Mouse (Mus musculus) frontal cortex, postnatal 14 days (tissue): ENCODE results near the gene Ppid.

Source experiments
- DNase-seq, 2 experiments: peaks; one replicate each; pipeline ENCODE4 v3.0.0; 2022; ENCODE audit warnings: low spot score in 2 of 2

The Ppid gene

DNA sequence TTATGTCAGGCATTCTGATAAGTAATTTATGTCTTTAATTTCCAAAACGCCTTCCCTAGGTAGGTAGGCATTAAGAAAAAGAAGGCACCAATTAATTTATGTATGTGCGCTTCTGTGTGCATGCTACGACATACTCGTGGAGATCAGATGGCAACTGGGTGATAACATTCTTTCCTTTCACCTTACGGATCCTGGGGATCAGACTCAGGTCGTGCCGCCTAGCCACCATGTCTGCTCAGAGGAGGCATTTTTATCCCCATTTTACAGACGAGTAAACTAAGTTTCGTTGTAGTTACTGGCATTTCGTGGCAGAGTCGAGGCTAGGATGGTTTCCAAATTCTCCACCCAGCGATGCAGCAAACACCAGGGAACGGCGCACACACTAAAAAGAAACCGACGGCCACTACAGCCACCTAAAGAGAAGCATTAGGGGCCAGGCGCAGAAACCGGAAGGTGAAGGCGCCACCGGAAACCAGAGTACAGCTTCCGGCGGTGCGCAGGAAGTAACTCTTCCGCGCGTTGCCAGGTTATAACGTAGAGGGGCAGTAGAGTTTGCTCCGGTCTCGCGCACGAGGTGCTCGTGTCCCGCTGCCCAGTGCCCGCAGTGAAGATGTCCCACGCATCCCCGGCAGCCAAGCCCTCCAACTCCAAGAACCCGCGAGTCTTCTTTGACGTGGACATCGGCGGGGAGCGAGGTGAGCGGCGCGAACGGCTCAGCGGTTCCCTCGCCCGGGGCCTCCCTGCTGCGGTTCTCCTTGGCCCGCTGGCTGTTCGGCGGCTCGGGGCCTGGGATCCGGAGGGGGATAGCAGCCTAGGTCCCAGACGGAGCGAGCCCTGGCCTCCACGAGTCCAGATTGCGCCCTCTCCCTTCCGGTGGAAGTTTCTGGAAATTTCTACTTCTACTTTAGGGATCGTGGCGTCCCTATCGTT is at the start of gene Ppid:
Ppid (plus strand) TSS at position 480 of the 930 bp plus-strand sequence.
- peak; percentile 59 to 61 for DNase-seq

DNA sequence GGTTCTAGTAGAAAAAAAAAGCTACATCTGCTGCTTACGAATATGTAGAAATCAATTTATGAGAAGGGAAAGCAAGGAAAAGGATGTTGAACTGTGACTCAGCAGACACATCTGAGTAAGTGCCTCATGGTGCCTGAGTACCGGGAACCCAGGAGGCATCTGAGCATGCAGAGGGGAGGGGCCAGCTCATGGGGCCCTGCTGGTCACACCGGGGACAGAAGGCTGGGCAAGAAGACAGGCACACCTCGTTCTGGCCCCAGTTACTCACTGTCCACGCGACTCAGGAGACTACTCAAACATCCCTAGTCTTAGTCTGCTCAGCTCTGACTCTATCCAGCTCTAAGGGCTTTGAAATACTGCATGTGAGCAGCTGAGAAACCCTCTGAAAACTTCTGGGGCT is 48.6 kb upstream of the Ppid start:
- no peak for DNase-seq

DNA sequence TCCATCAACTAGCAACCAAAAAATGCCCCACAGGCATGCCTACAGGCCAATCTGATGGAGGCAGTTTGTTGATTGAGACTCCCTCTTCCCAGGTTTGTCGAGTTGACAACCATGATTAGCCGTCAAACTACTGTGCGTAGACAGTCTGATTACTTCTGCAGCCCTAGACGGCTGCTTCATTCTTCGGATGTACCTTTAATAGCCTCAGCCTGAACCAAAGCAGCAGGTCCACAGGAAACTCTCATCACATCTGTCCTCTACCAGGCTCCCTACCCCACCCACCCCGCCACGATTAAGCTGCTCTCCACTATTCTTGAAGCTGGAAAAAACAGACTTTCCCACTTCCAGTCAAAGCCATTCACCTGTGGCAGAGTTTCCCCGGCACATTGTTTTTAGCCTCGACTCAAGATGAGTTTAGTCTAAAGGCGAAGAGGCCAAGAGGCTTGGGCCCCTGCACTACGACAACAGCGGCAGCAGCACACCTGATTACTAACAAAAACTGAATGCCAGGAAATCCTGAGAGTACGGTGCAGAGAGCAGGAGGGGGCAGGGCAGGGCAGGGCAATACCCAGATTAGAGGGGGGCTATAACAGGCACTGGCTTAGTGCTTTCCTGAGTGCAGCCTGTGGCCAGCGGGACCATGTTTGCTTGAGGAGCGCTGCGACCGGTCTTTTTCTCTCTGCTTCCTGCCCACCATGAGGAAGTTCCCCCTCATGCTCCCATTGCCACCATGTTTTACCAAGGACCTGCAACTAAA is 42.3 kb upstream of the Ppid start:
- no peak for DNase-seq

DNA sequence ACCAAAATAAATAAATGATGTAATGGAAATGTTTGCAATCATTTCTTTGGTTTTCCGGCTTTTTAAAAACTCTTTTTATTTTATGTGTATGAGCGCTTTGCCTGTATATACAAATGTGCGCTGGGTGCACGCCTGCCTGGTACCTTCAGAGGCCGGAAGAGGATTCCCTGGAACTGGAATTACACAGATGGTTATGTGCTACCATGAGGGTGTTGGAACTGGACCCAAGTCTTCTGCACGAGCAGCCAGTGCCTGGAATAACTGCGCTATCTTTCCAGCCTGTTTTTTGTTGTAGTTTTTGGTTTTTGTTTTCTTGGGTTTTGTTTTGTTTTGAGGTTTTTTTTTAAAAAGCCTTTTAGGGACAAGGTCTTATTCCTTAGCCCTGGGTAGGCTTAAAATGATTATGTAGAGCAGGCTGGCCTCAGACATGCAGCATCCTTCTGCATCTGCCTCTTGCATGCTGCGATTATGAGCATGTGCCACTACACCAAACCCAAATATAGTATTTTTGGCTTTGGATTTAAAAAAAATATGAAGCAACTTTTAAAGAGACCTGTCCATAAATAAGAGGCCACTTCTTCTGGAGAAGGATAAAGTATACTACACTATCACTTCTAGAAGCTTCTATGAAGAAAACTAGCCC is 41.3 kb upstream of the Ppid start:
- no peak for DNase-seq

DNA sequence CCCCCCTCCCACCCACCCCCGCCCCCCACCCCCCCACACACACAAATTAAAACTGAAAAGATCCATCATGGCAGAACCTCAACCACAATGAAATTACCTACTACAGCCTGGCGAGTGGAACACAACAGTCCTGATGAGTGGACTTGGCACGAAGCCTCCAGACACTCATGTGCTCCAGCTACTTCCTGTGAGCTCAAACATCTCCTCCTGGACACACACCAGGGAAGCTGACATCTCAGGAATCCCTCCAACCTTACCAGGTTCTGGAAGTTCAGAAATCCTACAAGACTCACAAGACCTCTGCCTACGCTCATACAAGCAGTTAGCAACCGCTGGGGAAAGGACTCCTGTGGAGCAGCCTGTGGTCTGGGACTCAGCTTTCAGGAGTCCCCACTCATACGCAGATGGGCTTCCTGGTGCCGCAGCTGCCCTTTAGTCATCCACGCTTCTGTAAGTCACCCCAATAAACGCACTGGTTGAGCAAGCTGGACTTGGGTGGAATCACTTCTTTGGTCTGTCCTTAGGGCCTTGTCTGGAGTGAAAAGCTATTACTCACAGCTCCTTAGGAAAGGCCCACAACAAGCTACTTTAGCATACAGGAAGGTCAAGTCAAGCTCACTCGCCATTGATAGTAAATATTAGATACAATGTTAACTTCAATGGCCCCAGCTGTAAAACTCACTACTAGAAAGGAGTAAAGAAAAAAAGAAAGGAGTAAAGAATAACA is 39.2 kb upstream of the Ppid start:
- no peak for DNase-seq

DNA sequence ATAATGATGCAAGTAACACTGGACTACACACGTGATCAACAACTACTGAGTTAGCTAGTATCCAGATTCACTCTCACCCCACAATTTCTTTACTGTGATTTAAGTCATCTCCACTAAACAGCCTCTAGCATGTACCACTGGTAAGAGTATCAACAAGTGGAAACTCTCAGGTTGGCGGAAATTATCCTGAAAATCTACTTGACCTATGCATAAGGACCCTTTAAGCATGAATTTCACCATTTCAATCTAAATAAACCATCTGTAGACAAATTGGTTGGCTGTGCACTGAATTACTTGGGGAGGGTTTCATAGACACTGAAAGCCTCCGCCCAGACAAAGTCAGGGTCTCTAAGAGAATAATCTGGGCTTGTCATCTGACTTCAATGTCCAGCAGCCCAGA is 37.4 kb upstream of the Ppid start:
- no peak for DNase-seq

DNA sequence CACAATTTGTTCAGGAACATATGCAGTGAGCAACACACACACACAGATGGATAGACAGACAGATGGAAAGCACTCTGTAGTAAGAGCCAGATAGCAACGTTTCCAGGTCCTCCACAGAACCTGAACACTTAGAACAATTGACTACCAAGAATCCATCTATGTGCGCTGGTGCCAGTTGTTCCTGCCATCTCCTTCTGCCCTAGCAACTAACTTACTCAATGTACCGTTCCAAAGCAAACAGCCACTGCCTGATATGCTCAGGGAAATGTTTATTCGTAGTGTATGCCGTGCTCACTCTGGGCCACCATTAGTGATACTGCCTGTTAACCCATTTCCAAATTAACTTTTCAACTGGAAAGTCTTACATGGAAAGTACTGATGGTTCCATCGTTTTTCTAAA is 36.1 kb upstream of the Ppid start:
- DNase-seq: no peak

DNA sequence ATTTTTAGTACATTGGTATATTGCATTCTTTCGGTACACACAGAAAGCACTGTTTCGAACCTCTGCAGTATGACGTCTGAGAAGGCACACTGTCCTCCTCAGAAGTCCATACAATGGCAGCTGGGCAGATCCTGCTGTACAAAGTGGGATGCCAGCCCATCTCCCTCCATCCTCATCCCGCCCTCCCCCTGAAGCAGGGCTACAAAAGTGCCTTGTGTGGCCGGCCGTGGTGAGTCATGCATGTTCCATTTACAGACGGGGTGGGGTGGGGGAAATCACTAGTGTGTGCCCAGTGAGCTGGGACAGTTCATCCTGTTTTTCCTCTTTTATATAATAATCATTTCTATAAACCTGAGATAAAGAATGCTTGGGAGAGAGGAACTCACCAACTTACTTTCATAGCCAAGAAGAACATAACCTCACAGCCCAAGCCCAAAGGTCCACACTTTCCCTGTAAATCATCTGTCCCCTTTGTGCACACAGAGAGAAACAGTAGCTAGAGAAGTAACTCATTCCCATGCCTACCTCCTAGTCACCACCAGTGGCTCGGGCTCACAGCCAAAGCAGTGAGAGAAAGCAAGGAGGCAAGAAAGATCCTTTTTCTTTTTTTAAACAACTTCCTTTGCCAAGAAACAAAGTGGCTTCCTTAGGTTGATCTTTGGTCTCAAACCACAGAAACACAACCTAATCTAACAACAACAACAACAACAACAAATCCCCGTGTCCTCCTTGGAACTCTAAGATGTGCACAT is 31.9 kb upstream of the Ppid start:
- DNase-seq: peak in 1 of 2 experiments; percentile 40

DNA sequence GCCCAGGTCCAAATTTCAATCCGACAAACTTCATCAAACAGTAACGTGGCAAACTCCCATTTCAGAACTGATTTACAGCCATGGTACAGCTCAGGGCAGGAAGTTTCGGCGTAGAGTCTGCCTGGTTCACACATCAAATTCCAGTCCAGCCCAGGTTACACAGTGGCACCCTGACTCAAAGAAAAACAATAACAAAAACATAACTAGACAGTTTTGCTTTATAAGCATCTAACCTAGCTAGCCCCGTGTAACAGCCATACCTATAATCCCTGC is 31.4 kb upstream of the Ppid start:
- no peak for DNase-seq

DNA sequence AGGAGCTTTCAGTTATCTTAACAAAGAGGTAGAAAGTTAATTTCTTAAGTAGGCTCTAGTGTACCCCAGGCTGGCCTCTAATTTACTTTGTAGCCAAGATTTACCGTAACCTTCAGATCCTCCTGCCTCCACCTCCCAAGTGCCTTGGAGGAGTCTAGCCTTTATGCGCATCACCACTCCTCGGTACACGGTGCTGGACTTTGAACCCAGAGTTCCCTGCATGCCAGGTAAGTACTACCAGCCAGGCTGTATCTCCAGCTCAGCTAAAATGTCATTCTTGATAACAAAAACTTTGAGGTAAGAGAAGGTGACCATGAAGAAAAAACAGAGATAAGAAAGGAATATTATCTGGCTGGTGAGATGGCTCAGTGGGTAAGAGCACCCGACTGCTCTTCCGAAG is 30.6 kb upstream of the Ppid start:
- no peak for DNase-seq

DNA sequence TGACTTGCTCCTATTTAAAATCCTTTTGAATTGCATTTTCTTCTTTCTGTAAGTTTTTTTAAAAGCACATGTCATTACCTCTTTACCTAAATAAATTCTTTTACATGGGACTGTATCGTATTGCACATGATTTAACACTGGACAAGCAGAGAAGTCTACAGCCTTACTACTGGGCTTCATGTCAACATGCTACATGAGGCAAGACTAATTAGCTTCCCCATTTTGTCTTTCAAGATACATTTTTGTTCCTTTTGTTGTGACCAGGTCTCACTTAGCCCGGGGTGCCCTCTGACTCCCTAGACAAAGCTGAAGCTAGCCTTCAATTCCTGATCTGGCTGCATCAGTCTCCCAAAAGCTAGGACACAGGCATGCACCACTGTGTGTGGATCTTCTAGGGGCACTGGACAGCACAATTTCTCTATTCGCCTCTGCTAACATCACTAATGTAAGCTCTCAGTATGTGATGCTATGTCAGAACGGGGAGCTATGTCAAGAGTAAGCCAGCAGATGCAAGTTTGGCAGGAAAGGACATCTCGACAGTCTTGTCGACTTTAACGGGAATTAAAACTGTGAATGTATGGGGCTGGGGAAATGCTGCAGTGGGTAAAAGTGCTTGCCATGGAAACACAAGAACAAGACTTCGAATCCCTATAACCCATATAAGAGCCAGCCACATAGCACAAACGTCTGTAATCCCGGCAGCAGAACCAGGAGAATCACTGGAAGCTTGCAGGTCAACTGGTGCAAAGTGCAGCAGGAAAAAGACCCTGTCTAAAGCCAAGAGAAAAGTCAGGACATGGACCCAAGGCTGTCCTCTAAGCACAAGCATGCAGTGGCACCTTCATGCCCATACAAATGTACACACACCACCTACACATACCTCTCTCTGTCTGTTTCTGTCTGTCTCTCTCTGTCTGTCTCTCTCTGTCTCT is 29.1 kb upstream of the Ppid start:
- DNase-seq: no peak

DNA sequence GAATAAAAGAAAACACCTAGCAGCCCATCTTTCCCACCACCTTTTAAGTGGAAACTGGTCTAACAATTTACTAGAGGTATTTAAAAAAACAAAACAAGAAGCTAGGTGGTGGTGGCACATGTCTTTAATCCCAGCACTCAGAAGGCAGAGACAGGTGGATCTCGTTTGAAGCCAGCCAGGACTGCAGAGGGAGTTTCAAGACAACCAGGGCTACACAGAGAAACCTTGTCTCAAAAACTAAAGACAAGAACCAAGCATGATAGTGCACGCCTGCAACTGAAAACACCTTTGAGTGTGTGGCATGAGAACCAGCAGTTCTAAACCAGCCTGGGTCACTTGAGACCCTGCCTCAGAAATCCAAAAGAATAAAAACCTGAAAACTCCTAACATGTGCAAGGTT is 27.6 kb upstream of the Ppid start:
- no peak for DNase-seq

DNA sequence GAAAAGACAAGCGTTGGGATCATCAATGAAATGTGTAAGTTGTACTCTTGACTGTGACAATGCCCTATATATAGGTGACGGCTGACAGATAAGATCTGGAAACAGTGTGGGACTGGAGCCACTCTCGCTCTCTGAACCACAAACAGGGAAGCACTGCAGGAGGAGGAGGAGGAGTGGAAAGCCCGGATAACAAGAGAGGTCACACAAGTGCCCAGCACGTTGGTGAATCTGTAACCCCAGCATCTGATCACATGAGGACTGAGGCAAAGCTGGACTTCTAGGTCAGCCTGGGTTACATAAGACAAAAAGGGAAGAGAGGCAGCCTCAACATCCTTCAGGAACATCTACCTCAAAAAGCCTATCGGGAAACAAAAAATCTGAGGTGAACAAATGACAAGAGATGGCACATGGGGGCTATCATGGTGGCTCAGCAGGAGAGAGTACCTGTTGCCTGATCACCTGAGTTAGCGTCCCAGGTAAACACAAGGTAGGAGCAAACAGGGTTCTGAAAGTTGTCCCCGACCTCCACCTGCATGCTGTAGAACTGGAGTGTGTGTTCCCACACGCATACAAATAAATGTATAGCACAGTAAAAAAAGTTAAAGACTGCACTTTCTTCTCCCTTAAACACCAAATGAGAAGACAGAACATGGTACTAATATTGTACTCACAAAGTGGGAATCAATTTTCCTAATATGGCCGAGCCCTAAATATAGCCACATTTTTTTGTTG is 26.1 kb upstream of the Ppid start:
- no peak for DNase-seq

DNA sequence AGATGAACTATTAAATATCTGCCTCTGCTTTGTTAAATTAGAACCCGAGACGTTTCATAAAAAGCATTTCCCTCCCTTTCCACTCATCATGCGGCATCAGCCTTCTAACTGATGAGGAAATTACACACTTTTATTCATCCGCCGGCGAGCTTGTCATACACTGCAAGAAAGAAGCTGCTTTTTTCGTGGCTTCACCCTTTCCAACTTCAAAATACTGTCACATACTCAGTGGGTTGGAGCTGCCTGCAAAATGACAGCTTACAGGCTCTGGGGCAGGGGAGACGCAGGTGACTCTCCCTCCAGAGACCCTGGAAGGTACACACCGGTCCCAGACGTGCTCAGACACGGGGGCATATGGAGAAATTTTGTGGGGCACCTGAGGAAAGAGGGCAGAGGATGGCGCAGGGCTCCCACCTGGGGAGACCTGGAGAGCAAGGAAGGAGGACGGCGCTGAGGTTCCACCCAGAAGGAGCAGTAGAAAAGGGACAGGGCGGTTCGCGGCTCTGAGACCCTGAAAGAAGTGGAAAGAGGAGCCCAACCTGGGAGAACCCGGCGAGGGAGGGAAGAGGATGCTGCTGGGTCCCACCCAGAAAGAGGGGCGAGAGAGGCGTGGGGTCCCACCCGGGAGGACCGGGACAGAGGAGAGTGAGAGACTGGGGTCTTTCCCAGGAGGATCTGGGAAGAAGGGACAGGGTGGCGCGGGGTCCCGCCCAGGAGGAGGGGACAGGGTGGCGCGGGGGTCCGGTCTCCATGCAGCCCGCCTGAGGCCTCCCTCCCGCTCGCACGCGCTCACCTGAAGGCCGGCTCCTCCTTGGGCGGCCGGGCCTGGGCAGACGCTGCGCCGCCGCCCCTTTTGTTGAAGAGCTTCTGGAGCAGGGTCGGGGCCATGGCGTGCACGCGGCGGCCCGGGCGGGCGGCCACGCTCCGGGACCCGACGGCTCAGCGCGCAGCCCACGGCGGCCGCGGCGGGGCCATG is 24.1 kb upstream of the Ppid start:
- peak in 1 of 2 experiments; percentile 32 for DNase-seq

DNA sequence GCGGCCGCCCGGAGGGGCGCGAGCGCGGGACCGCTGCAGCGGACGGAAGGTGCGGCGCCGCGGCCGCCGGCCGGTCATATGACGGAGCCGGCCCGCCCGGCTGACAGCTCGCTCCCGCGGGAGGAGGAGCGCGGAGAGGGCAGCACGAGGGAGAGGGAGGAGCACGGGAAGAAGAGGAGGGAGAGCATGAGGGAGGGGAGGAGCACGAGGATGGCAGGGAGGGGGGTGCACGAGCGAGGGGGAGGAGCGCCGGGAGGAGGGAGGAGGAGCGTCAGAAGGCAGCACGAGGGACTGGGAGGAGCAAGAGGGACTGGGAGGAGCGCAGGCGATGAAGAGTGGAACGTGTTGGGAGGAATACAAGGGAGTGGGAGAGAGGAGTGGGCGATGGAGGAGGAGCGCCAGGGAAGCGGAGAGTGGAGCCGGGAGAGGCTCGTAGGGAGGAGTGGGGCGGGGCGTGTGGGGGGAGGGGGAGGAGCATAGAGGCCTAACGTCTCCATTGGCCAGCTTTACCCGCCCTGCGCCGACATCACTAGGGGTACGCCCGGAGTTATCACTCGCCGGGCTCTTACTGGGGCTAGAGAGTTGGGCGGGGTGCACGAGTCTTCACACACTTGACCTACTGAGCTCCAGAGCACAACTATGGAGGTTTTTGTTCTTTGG is 23.3 kb upstream of the Ppid start, which contains the start of gene Fnip2:
Fnip2 (minus strand) TSS at position 94 of the 660 bp plus-strand sequence.
- DNase-seq: peak; percentile 76 to 83

DNA sequence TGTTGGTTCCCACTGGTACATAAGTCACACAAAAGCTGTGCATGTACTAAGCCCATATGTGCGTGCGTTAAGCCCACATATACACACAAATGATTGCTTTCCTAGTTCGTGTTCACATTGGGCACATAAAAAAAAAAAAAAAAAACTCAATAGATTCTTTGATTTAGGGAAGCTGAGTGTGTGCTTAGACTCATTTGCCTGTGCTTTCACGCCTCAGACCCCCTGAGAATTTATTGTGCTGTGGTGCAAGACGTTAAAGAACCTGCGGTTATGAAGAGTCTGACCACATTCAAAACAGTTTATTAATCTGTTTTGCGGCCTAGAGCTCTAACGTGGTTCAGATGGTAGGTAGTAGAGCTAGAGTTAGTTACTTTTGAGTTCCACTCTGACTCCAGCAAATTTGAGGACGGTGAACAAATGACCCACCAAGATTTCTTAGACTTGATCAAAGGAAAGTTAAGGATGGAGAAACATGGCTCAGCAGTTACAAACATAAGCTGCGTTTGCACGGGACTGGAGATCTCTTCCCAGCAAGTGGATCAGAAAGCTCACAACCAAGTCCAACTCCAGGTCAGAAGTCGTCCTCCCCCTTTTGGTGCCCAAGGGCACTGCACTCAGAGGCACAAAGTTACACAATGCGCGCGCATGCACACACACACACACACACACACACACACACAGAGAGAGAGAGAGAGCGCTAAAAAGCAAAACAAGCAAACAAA is 22.4 kb upstream of the Ppid start:
- no peak for DNase-seq

DNA sequence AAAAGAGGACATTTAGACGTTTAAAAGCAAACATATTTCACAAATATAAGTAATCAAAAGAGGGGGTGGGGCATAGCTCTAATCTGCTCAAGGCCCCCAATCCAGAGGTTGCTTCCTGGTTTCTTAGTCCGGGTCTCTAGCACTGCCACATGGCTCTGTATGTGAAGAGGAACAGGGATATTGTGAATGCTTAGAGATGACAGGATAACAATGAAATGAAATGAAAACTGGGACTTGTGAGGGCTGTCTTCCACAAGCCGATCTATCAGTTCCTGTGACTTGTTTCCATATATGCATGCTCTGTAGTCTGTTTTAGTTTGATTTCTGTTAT is 21.8 kb upstream of the Ppid start:
- no peak for DNase-seq
